Mouse (Mus musculus) lung, adult 10 weeks (tissue): Measurements from ENCODE around the gene Slc35e4. TPM values are rescaled to one million over a fixed set of nuclear protein-coding genes. Genes with fewer than 3 reads are reported as not detected.

Experiments used
- polyA plus RNA-seq: library from polyadenylated mRNA; stranded (reverse); fragments of 350-450 nt; fragmentation: Illumina TruSeq; extraction: RNeasy Lipid Tissue Mini Kit (QIAGEN cat#74804); gene quantifications from one replicate; pipeline ENCODE4 v1.2.3, GENCODE M21; 2014; ENCODE audit warnings: low read depth, low replicate concordance; ENCODE audit not compliant: insufficient read depth

The Slc35e4 gene
- 12.5 TPM for polyA plus RNA-seq

DNA sequence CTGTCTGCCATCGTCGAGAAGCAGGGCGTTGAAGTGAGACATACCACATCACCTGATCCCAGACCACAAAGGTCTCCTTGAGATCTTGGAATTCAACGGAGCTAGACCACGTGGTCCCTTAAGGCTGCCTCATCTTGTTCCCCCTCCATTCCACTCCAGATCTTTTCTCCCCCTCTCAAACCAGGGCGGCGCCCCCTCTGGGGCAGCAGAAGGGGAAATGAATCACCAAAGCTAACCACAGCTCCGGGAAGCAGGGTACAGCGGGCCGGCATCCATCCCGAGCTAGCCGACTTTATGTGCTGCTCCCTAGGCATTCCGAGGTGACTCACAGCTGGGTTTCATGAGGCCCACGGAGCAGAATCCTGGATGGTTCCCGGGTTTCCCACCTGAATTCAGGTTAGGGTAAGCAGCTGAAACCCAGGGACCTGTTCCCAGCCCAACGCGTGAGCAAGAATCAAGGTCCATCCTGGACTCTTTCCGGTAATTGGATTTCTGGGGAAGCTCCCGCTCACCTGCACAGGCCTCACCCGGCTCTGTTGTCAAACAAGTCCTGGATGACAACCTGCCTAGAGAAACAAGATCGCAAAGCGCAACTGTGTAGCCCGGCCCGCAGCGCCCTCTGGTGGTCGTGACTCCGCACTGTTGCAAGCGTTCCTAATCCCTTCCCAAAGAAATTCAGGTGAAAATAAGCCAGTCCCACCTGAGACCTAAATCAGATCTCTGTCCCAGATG lies at the start of gene Slc35e4:
TSS of gene Slc35e4 (minus strand) at position 556 of the 732 bp plus-strand sequence.

DNA sequence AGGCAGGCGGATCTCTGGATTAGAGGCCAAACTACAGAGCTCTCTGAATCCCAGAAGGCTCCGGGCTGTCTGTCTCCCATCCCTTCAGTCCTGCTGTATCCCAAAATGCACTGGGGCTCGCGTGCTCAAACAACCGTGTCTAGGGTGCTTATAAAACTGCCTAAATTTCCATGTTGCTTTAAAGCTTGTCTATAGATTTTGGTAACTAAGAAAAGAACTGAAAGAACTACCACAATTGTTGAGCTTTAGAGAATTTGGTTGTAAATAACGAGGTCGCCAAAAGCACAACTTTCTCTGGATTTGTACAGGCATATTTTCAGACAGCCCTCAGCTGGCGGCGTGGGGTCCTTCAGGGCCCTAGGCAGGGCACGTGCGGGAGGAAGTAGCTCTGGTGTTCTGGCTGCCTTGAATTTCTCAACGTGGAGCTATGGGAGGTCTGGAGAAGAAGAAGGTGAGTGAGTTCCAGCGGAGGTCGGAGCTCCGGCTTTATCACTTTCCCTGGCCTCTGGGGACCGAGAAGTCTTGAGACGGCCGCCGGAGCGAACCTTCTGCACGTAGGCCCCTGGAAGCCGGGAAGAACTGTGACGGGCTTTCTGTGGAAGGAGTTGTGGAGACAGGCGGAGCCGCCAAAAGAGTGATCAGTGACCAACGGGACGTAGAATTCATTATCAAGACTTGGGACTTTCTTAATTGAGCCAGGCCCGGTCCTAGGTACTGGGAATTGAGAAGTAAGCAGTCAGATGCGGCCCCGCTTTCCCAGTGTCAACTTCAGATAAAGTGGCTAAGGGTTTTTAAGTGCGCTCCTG lies 49.3 kb upstream of the Slc35e4 start, which contains the start of gene Pes1:
TSS of gene Pes1 (plus strand) at position 366 of the 806 bp plus-strand sequence.

DNA sequence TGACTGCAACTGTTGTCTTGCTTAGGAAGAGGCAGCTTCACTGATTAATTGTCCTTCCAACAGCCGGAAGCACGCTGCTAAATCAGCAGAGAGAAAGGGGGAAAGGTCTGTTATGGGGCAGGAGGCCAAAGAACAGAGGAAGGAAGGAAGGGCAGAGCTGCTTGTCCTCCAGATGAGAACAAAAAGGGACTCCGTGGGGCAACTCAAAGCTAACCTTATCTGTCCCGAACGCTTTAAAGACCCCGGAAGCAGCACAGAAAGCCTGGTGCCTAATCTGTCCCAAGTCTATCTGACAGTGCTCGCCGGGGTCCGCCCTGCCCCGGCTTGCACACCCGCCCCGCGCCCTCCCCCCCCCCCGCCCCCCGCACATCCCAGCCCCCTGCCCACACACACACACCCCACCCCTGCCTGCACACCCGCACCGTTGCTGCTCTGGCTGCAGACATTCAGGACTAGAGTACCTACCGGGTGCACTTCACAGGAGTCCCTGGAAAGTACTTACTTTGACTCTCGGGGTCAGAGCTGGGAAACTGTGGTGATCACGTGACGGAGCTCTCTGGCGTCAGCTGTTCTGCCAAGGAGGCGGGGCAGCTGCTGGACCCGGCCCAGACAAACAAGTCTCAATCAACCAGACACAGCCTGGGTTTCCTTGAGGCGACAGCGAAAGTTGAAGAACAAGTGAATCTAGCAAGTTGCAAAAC lies 17.2 kb upstream of the Slc35e4 start, which contains the start of gene Tcn2:
TSS of gene Tcn2 (minus strand) at position 649 of the 701 bp plus-strand sequence.

DNA sequence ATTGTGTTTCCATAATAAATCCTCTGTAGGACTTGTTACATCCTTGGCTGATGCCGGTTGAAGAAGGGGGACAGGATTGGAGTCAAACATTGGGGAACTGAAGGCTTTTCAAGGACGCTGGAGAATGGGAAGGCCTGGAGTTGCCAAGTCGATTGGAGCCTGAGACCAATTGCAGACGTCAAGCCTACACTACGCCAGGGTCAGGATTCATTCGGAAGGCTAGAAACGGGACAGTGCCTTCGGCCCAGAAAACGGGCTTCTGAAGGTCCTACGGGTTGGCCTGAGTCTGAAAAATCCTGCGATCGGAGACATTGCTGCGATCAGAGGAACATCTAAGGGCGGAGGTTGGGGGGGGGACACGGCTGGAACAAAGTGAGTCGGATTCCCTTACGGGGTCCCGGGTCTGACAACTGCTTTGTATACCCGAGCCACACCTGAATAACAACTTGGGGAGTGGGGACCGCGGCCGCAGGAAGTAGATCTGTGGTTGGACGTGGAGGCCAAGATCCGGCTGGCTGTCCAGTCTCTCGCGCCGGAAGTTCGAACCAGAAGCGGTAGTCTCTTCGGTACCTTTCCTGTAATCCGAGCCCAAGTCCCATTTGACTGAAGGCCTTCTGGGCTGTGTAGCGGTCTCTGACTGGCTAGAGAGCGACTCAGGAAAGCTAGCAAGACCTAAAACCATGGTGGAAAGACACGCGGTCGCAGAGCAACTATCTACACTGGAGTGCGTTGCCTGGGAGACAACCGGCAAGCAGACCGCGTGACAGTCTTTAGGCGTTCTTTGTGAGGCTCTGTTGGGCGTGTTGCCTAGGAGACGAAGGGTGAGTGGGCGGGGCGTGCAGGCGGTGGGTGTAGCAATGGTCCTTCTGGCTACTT lies 19.8 kb downstream of the Slc35e4 start, which contains the start of the genes 4921536K21Rik and Dusp18:
TSS of gene 4921536K21Rik (minus strand) at position 693 of the 876 bp plus-strand sequence.
TSS of gene Dusp18 (plus strand) at position 835 of the 876 bp plus-strand sequence.

DNA sequence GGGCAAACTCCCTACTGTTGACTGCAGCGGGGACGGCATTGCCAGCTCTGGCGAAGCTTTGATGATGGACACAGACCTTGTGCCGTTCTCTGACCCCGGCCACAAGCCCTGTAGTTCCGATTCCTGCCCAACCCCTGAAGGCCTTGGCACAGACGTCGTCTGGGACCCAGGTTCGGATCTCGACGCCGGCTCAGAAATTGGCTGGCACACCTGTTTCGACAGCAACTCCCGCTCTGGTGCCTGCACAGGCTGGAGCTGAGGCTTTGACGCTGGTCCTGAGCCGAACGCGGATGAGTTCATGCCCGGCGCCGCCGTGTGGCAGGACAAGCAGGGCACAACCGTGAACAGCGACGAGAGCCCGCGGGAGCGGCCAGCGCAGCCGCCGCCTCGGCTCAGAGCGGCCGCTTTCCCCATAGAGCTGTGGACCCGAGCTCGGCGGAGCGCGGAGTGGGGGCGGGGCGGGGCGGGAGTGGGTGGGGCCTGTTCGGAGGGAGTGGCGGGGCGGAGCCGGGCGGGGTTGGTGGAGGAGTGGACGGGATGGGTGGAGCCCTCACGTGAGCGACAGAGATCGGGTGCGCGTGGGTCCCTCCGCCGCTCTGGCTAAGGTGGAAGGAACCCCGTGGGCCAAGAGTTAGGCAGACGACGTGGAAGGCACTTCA lies 50.9 kb downstream of the Slc35e4 start, which contains the start of gene Osbp2:
TSS of gene Osbp2 (minus strand) at position 450 of the 659 bp plus-strand sequence.

Other genes starting within 250 kb of the Slc35e4 start
- gene Osbp2, start 50.8 kb downstream of the Slc35e4 start, polyA plus RNA-seq: 1.1 TPM
- 0.45 TPM for gene 4921536K21Rik, start 19.6 kb downstream of the Slc35e4 start, polyA plus RNA-seq
- gene Dusp18, start 19.4 kb downstream of the Slc35e4 start, polyA plus RNA-seq: 5.1 TPM
- gene Tcn2, start 17.5 kb upstream of the Slc35e4 start, polyA plus RNA-seq: 145 TPM
- 27.9 TPM for gene Pes1, start 49.3 kb upstream of the Slc35e4 start, polyA plus RNA-seq
- gene 4930556J24Rik, start 62.1 kb upstream of the Slc35e4 start, polyA plus RNA-seq: not detected
- 6.6 TPM for gene Gal3st1, start 69.0 kb upstream of the Slc35e4 start, polyA plus RNA-seq
- 21.4 TPM for gene Sec14l4, start 116.8 kb upstream of the Slc35e4 start, polyA plus RNA-seq
- 340 TPM for gene Sec14l3, start 150.2 kb upstream of the Slc35e4 start, polyA plus RNA-seq
- gene Mtfp1, start 180.8 kb upstream of the Slc35e4 start, polyA plus RNA-seq: 9.5 TPM
- 10.4 TPM for gene Sec14l2, start 208.8 kb upstream of the Slc35e4 start, polyA plus RNA-seq
- 33.5 TPM for gene Rnf215, start 220.5 kb upstream of the Slc35e4 start, polyA plus RNA-seq
- gene Ccdc157, start 245.6 kb upstream of the Slc35e4 start, polyA plus RNA-seq: 9.7 TPM
- gene Sf3a1, start 245.7 kb upstream of the Slc35e4 start, polyA plus RNA-seq: 12.0 TPM